35 mouse cellular contexts compared by ENCODE assay signal in genomic region chr17:94654634-94655033, GRCm38 (mm10).
"Had no signal": no experiment of that assay in that cellular context is flagged by ENCODE, and none has a peak within 500 bp of the region (broad histone marks: within the 10 kb centered on the region; RNA-seq: fewer than 3 reads in every experiment).

No protein-coding gene starts in this region.

- H3K4me1 ChIP-seq: heart, embryonic 10.5 days; heart, embryonic 12.5 days; heart, embryonic 13.5 days; heart, embryonic 15.5 days; hindbrain, embryonic 10.5 days; hindbrain, embryonic 12.5 days; hindbrain, embryonic 13.5 days; hindbrain, embryonic 15.5 days; intestine, embryonic 15.5 days; kidney, embryonic 15.5 days had no signal

- H3K4me3 ChIP-seq: heart, adult 2 months; heart, embryonic 10.5 days; heart, embryonic 12.5 days; heart, embryonic 13.5 days; heart, embryonic 15.5 days; hindbrain, embryonic 10.5 days; hindbrain, embryonic 12.5 days; hindbrain, embryonic 13.5 days; hindbrain, embryonic 15.5 days; intestine, embryonic 15.5 days; kidney, embryonic 15.5 days; layer of hippocampus, adult 2 months had no signal

- H3K9ac ChIP-seq: heart, embryonic 12.5 days; heart, embryonic 13.5 days; heart, embryonic 15.5 days; hindbrain, embryonic 12.5 days; hindbrain, embryonic 13.5 days; hindbrain, embryonic 14.5 days; hindbrain, embryonic 15.5 days; intestine, embryonic 15.5 days; kidney, embryonic 15.5 days had no signal

- H3K27ac ChIP-seq: heart, adult 2 months; heart, embryonic 10.5 days; heart, embryonic 13.5 days; heart, embryonic 15.5 days; hindbrain, embryonic 10.5 days; hindbrain, embryonic 12.5 days; hindbrain, embryonic 13.5 days; hindbrain, embryonic 14.5 days; hindbrain, embryonic 15.5 days; hindbrain, postnatal 0 days; intestine, embryonic 15.5 days; kidney, embryonic 15.5 days; kidney, postnatal 0 days; layer of hippocampus, adult 2 months had no signal

- H3K9me3 ChIP-seq: heart, embryonic 10.5 days; heart, embryonic 15.5 days; hindbrain, embryonic 10.5 days; hindbrain, embryonic 12.5 days; hindbrain, embryonic 13.5 days; hindbrain, embryonic 15.5 days; intestine, embryonic 15.5 days; kidney, embryonic 15.5 days had no signal

- H3K36me3 ChIP-seq: heart, embryonic 10.5 days; heart, embryonic 12.5 days; heart, embryonic 13.5 days; heart, embryonic 15.5 days; hindbrain, embryonic 10.5 days; hindbrain, embryonic 12.5 days; hindbrain, embryonic 13.5 days; hindbrain, embryonic 15.5 days; intestine, embryonic 15.5 days; kidney, embryonic 15.5 days had no signal

- H3K27me3 ChIP-seq: heart, embryonic 12.5 days; heart, embryonic 13.5 days; heart, embryonic 15.5 days; hindbrain, embryonic 12.5 days; hindbrain, embryonic 13.5 days; hindbrain, embryonic 15.5 days; intestine, embryonic 15.5 days; kidney, embryonic 15.5 days had no signal

- DNase-seq: heart, adult 2 months; heart, postnatal 10 days; heart, postnatal 14 days; heart, postnatal 36 days; heart, postnatal 4 days; kidney, adult 11 months; kidney, adult 18-20 months; kidney, adult 2 months; kidney, adult 8-10 months; kidney, adult 9 months; kidney, postnatal 10 days; kidney, postnatal 14 days; kidney, postnatal 25 days; kidney, postnatal 36 days; kidney, postnatal 4 days; layer of hippocampus, adult 9-11 months had no signal

- H3K4me2 ChIP-seq: heart, embryonic 11.5 days; heart, embryonic 12.5 days; heart, embryonic 13.5 days; heart, embryonic 15.5 days; hindbrain, embryonic 12.5 days; hindbrain, embryonic 13.5 days; hindbrain, embryonic 14.5 days; hindbrain, embryonic 15.5 days; intestine, embryonic 15.5 days; kidney, embryonic 15.5 days had no signal

- ATAC-seq: hindbrain, embryonic 16.5 days; hindbrain, postnatal 0 days; inflammation-experienced regulatory T-cells, adult 6 months; intestine, embryonic 15.5 days; intestine, embryonic 16.5 days; intestine, postnatal 0 days had no signal
